Mouse (Mus musculus) C2C12 (cell line): Measurements from ENCODE around the gene Rbx1. TPM values are rescaled to one million over a fixed set of nuclear protein-coding genes. Genes with fewer than 3 reads are reported as not detected.
A peak's percentile ranks its signal among the peaks of the same experiment; 100 is the strongest.

Source experiments
- H3K27me3 ChIP-seq: one replicate; pipeline ENCODE4 v1.6.1; 2011; ENCODE audit not compliant: control insufficient read depth, insufficient read depth, insufficient read length
- H3K36me3 ChIP-seq: one replicate; pipeline ENCODE4 v1.6.1; 2011; ENCODE audit not compliant: control insufficient read depth, insufficient read depth
- H3K4me3 ChIP-seq: one replicate; pipeline ENCODE4 v1.5.1; 2011; ENCODE audit warnings: mild to moderate bottlenecking, control low read depth; ENCODE audit not compliant: poor library complexity, insufficient read depth, severe bottlenecking
- H3K79me2 ChIP-seq: one replicate; pipeline ENCODE4 v1.6.1; 2011; ENCODE audit not compliant: control insufficient read depth, insufficient read depth
- H3K79me3 ChIP-seq: one replicate; pipeline ENCODE4 v1.6.1; 2011; ENCODE audit warnings: low read depth, control low read depth
- H3ac ChIP-seq: one replicate; pipeline ENCODE3; 2011; ENCODE audit warnings: low read depth; ENCODE audit not compliant: control insufficient read depth, insufficient read length
- CEBPB ChIP-seq: IDR thresholded peaks from one replicate; pipeline ENCODE4 v1.6.1; 2011; ENCODE audit warnings: low read depth, mild to moderate bottlenecking, control low read depth, moderate library complexity
- CTCF ChIP-seq: IDR thresholded peaks from one replicate; pipeline ENCODE4 v1.5.1; 2011; ENCODE audit not compliant: control insufficient read depth, insufficient read depth, insufficient read length
- FOSL1 ChIP-seq: IDR thresholded peaks from one replicate; pipeline ENCODE4 v1.8.0; 2011; ENCODE audit warnings: mild to moderate bottlenecking, low read length; ENCODE audit not compliant: poor library complexity, insufficient read depth, severe bottlenecking
- MAX ChIP-seq: IDR thresholded peaks from one replicate; pipeline ENCODE4 v1.6.1; 2011; ENCODE audit warnings: mild to moderate bottlenecking, control low read depth
- MYOD1 ChIP-seq: IDR thresholded peaks from one replicate; pipeline ENCODE4 v1.6.1; 2011; ENCODE audit warnings: low read depth; ENCODE audit not compliant: control insufficient read depth, insufficient read length
- MYOG ChIP-seq: IDR thresholded peaks from one replicate; pipeline ENCODE4 v1.6.1; 2011; ENCODE audit not compliant: control insufficient read depth, insufficient read length; ENCODE audit errors: extremely low read depth
- USF1 ChIP-seq: IDR thresholded peaks from one replicate; pipeline ENCODE4 v1.6.1; 2011; ENCODE audit warnings: low read depth, mild to moderate bottlenecking, control low read depth, moderate library complexity
- polyA plus RNA-seq: library from polyadenylated mRNA; unstranded; fragments of >200 nt; fragmentation: generic; extraction: Trizol; gene quantifications from one replicate; pipeline ENCODE4 v1.2.1, GENCODE M21; 2012; ENCODE audit warnings: missing spikeins

Rbx1 gene
- polyA plus RNA-seq, 1 experiment, result 275 TPM

DNA sequence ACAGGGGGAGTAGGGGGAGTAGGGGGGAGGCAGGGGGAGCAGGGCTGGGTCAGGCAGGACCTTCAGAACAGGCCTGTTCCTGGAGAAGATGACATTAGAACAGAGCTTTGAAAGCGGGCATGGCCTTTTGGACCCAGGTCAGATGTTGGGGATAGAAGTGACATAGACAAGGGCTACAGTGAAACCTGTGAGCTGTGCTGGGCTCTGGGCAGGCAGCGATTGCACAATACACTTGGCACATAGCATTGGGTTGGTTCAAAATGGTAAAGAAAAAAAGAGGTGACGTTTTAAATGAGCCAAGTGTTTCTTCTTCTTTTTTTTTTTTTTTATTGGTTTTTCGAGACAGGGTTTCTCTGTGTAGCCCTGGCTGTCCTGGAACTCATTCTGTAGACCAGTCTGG, 19.4 kb downstream of the Rbx1 start:
- Histone ChIP-seq H3ac (no peak overlapping the region), H3K27me3 (peaks cover 3% of the 10 kb centered on the region), H3K79me3 (no peaks in the 10 kb centered on the region), H3K4me3 (no peak overlapping the region), H3K36me3 (no peaks in the 10 kb centered on the region), H3K79me2 (no peaks in the 10 kb centered on the region)
- TF ChIP-seq USF1 (no peak), CEBPB (peak; percentile 76), MYOD1 (no peak), MAX (no peak)

DNA sequence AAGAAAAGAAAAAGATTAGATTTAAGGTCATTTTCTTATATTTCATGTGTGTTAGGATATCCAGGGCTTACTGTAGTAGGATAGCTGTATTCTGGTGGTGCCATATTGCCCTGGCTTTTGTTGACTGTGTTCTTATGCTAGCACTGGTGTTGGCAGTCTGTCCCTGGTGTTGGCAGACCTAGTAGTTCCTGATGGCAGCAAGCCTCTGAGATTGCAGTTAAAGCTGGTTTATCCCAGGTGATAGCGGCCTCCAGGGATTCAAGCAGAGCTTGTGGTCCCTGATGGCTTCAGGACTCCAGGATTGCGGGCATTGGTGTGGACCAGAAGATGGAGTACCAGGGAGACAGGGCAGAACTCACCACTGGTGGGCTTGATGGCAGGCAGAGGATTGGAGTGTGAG, 37.4 kb downstream of the Rbx1 start:
- no peak for TF ChIP-seq MYOD1
- TF ChIP-seq FOSL1, result no peak
- TF ChIP-seq CEBPB, result no peak
- TF ChIP-seq MYOG, result no peak
- no peak for TF ChIP-seq CTCF
- no peak for TF ChIP-seq USF1
- TF ChIP-seq MAX, result no peak
- H3ac ChIP-seq, result no peak overlapping the region
- no peaks in the 10 kb centered on the region for H3K79me3 ChIP-seq
- no peaks in the 10 kb centered on the region for H3K79me2 ChIP-seq
- no peaks in the 10 kb centered on the region for H3K36me3 ChIP-seq
- H3K27me3 ChIP-seq, result peaks cover 3% of the 10 kb centered on the region
- no peak overlapping the region for H3K4me3 ChIP-seq

DNA sequence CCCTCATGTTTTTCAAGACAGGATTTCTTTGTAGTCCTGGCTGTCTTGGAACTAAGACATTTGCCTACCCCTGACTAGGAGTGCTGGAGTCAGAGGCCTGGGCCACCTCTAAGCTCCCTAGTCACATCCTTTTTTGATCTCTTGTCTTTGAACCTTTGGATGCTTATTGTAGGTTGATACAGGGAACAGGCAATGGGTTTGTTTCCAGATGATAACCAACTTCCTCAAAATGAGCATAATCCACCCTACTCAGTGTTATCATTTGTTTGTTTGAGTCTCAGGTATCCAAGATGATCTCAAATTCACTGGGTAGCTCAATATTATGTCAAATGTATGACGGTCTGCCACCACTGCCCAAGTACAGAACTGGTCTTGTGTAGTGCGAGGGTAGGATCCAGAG, 37.9 kb downstream of the Rbx1 start:
- peaks cover 3% of the 10 kb centered on the region for H3K27me3 ChIP-seq

DNA sequence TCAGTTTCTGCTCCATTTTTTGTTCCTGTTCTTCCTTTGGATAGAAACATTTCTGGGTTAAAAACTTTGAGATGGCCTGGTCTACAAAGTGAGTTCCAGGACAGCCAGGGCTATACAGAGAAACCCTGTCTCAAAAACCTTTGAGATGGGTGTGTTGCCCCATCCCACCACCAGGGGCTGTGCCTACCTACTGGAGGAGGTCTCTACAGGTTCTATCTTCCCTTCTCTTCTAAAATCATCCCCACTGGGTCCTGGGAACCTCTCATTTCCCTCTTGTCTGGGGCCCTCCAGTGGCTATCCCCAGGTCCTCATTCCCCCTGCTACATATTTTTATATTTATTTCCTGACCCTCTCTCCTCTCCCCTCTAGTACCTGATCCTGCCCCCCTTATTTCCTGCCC, 41.1 kb downstream of the Rbx1 start:
- TF ChIP-seq FOSL1 (no peak), CTCF (peak; percentile 9)
- no peaks in the 10 kb centered on the region for H3K27me3 ChIP-seq
- H3K79me3 ChIP-seq, result no peaks in the 10 kb centered on the region

More for the DNA sequence above, 37.9 kb downstream of the Rbx1 start:
- H3ac ChIP-seq, result no peak overlapping the region
- H3K36me3 ChIP-seq, result no peaks in the 10 kb centered on the region
- no peaks in the 10 kb centered on the region for H3K79me2 ChIP-seq
- TF ChIP-seq USF1 (no peak), FOSL1 (no peak), CEBPB (no peak), MAX (no peak), MYOG (no peak)
- no peak overlapping the region for H3K4me3 ChIP-seq
- H3K79me3 ChIP-seq, result no peaks in the 10 kb centered on the region

DNA sequence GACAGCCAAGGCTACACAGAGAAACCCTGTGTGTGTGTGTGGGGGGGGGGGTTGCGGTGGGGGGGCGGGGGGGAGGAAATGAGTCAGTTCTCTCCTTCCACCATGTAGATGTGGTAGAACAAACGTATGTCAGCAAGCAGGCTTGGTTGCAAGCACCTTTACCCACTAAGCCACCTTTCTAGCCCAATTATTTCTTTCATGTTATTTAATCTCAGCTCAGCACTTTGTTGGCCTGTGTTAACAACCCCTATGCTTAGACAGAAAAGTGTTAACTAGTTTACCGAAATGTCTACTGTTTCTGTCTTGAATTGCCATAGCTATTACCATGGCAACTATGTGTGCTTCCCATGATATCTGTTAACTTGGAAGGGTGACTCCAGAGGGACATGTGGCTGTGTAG, 44.5 kb downstream of the Rbx1 start:
- Histone ChIP-seq H3K27me3 (no peaks in the 10 kb centered on the region), H3K79me2 (no peaks in the 10 kb centered on the region), H3K36me3 (no peaks in the 10 kb centered on the region), H3K79me3 (no peaks in the 10 kb centered on the region), H3ac (no peak overlapping the region), H3K4me3 (no peak overlapping the region)
- TF ChIP-seq MYOD1, result no peak
- no peak for TF ChIP-seq CTCF
- no peak for TF ChIP-seq FOSL1
- no peak for TF ChIP-seq MAX
- no peak for TF ChIP-seq USF1
- TF ChIP-seq CEBPB, result no peak

More for the DNA sequence above, 41.1 kb downstream of the Rbx1 start:
- no peak overlapping the region for H3K4me3 ChIP-seq
- H3K36me3 ChIP-seq, result no peaks in the 10 kb centered on the region
- H3K79me2 ChIP-seq, result no peaks in the 10 kb centered on the region
- no peak overlapping the region for H3ac ChIP-seq

DNA sequence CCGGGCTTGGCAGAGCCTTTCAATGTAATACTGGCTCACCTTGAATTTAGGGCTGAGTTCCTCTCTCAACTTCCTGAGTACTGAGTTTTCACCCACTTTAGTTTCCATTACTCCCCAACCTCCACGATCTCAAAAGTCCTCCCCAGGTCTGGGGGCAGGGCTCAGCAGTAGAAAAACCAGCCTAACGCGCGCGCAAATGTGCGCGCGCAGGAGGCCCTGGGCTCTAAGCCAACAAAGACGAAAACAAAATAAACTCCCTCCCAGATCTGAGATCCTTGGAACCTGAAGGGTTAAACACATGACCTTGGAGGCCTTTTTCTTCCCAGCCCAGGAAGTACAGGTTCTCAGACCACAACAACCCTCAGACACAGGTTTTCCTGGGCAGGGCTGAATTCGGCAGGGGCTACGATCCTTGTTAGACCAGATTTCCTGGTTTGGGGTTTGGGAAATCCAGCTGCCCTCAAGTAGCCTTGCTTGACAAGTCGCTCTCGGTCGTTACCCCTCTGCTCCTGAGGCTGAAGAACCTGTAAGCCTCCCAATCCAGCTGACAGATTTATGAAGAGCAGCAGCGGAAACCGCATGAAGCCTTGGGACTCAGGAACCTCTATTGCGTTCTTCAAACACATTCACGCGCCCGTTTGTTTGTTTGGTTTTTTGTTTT, 45.6 kb downstream of the Rbx1 start:
- Histone ChIP-seq H3ac (no peak overlapping the region), H3K4me3 (no peak overlapping the region), H3K27me3 (no peaks in the 10 kb centered on the region), H3K36me3 (no peaks in the 10 kb centered on the region), H3K79me2 (no peaks in the 10 kb centered on the region), H3K79me3 (no peaks in the 10 kb centered on the region)
- TF ChIP-seq CTCF (no peak), CEBPB (no peak), FOSL1 (no peak), MYOD1 (no peak), MAX (no peak), MYOG (no peak), USF1 (no peak)
